Mouse (Mus musculus) kidney, adult 2 months (tissue): ENCODE measurements around the gene Psmd3.

ENCODE experiments used
- CTCF ChIP-seq: fragments of 200-500 bp; conservative IDR thresholded peaks from 2 replicates; pipeline ENCODE4 v1.5.1; 2011; ENCODE audit warnings: low read depth, mild to moderate bottlenecking, control low read depth, low read length, moderate library complexity, mixed read lengths; ENCODE audit not compliant: insufficient read depth, insufficient read length
- POLR2A ChIP-seq: fragments of 200-500 bp; IDR thresholded peaks from one replicate; pipeline ENCODE4 v1.6.1; 2011; ENCODE audit warnings: low read depth, low read length, control low read depth

DNA sequence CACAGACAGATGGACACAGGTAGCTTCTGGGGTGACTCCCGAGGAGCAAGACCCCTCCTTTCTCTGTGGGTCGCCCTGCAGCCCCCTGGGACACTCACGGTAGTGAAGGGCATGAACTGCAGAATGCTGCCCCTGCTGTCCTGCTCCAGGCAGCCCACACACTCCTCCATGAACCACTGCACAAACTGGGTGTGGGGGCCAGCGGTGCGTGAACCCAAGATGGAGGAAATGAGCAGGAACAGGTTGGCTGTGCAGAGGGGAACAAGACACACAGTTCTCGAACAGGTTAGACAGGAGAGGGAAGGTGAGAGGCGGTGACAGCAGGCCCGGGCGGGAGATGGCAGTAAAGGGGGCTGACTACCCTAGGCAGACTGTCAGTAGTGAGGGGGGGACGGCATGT, 22.7 kb downstream of the Psmd3 start:
- TF ChIP-seq CTCF (no peak), POLR2A (no peak)
